Mouse (Mus musculus): ENCODE measurements at regions not wholly inside any gene's neighbourhood (a gene's known extent, or its start where the extent isn't known, plus 50 kb on each side); places are given as distances from the start of the nearest gene placed in this dataset.
A peak's percentile ranks its signal among the peaks of the same experiment; 100 is the strongest.

- 62% methylated on average over 6 of the region's 6 CpGs for WGBS
- Histone ChIP-seq H3K4me3 (replicated peaks; ENCODE audit: low read length) (no peak overlapping the region), H3K27me3 (ENCODE audit: control insufficient read depth, insufficient read depth, low read length) (no peaks in the 10 kb centered on the region), H3K9ac (ENCODE audit: low read length) (no peak overlapping the region), H3K4me1 (ENCODE audit: control insufficient read depth, insufficient read depth, low read length) (no peaks in the 10 kb centered on the region), H3K36me3 (ENCODE audit: control insufficient read depth, insufficient read depth, low read length) (no peaks in the 10 kb centered on the region), H3K27ac (ENCODE audit: low read length) (no peak overlapping the region), H3K9me3 (replicated peaks; ENCODE audit: control insufficient read depth, low read length) (no peaks in the 10 kb centered on the region), H3K4me2 (ENCODE audit: low read depth, low read length) (no peak overlapping the region)
- ATAC-seq (ENCODE audit: insufficient read depth, low FRiP score), result no peak
These were observed 79.4 kb upstream of the Tmem45b start for GRCm38 (mm10) chr9:31543691-31544052.

DNA sequence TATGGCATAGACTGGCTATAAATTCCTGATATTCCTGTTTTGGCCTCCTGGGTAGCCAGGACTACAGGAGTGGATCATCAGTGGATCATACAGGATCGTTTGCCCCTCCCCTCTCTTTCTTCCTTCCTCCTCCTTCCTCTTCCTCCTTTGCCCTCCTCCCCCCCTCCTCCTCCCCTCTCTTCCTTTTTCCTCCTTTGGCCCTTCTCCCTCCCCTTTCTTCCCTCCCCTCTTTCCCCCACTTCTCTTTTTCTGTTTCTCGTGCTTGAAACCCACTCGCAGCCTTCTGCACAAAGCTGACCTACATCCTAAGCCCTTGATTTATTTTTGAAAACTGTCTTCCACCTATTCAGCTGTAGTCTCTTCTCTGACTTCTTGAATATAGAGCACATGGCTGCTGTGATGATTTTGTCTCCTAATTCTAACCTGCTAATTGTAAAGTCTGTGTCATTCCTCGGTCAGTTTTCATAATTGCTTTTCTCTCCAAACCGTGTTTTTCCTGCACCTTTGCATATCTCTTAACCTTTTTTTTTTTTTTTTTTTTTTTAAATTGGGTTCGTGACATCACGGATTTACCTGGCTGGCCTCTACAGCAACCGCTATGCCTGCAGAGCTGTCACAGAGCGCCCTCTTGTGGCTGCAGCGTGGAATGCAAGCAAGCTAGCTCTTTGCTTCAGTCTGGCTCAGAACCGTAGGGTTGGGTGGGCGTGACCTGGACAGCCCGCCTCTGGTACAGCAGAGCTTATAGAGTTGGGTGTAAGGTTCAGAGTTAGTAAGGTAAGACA lies 78.8 kb upstream of the Tmem45b start:
- H3K4me3 ChIP-seq (replicated peaks; ENCODE audit: low read length), result no peak overlapping the region
- H3K36me3 ChIP-seq (ENCODE audit: control insufficient read depth, insufficient read depth, low read length), result no peaks in the 10 kb centered on the region
- H3K9me3 ChIP-seq (replicated peaks; ENCODE audit: control insufficient read depth, low read length), result no peaks in the 10 kb centered on the region
- ATAC-seq (ENCODE audit: insufficient read depth, low FRiP score), result peak; percentile 75; the same call in 1 of the 2 replicates
- no peaks in the 10 kb centered on the region for H3K4me1 ChIP-seq (ENCODE audit: control insufficient read depth, insufficient read depth, low read length)
- no peaks in the 10 kb centered on the region for H3K27me3 ChIP-seq (ENCODE audit: control insufficient read depth, insufficient read depth, low read length)
- H3K4me2 ChIP-seq (ENCODE audit: low read depth, low read length), result no peak overlapping the region
- no peak overlapping the region for H3K9ac ChIP-seq (ENCODE audit: low read length)
- 10% methylated on average over 13 of the region's 13 CpGs for WGBS
- H3K27ac ChIP-seq (ENCODE audit: low read length), result no peak overlapping the region

- no peak for ATAC-seq (ENCODE audit: insufficient read depth, low FRiP score)
- H3K27ac ChIP-seq (ENCODE audit: low read length), result 0 out of 2 replicates have a peak overlapping the region, but pooled peaks have one; percentile 16
These were observed 77.4 kb upstream of the Tmem45b start for GRCm38 (mm10) chr9:31541615-31542191.

DNA sequence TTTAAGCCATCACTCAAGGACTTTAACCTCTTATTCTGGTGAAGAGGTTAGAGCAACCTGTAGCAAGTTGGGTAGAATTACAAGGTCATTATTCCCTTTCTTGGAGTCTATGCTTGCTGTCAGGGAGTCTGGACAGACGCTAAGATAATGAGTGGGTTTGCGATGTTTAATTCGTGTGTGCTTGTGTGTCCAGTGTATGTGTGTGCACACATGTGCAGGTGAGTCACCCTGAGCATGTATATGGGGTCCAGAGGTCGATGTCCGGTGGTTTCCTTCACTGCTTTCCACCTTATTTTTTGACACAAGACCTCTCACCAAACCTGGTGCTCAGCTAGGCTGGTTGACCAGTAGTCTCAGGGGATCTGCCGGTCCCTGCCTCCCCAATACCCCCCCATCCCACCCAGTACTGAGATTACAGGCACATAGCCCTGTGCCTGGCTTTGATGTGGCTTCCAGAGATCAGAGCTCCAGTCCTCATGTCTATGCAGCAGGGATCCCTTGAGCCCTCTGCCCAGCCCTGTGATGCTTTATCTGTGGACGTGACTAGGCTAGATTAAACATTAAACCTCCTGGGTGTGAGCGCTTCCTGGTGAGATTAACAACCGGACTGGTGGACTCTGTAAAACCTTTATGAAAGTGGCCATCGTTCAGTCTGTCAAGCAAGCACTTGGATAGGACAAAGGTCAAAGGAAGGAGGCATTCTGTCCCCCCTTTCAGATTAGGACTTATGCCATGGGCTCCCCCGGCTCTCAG lies 74.4 kb upstream of the Tmem45b start:
- H3K4me3 ChIP-seq (replicated peaks; ENCODE audit: low read length), result no peak overlapping the region
- no peak overlapping the region for H3K9ac ChIP-seq (ENCODE audit: low read length)
- H3K4me1 ChIP-seq (ENCODE audit: control insufficient read depth, insufficient read depth, low read length), result no peaks in the 10 kb centered on the region
- 62% methylated on average over 11 of the region's 11 CpGs for WGBS
- no peak overlapping the region for H3K4me2 ChIP-seq (ENCODE audit: low read depth, low read length)
- peak overlapping the region; percentile 53 for H3K27ac ChIP-seq (ENCODE audit: low read length)
- no peaks in the 10 kb centered on the region for H3K27me3 ChIP-seq (ENCODE audit: control insufficient read depth, insufficient read depth, low read length)
- no peaks in the 10 kb centered on the region for H3K36me3 ChIP-seq (ENCODE audit: control insufficient read depth, insufficient read depth, low read length)
- peak; percentile 86 for ATAC-seq (ENCODE audit: insufficient read depth, low FRiP score)
- H3K9me3 ChIP-seq (replicated peaks; ENCODE audit: control insufficient read depth, low read length), result no peaks in the 10 kb centered on the region

More at GRCm38 (mm10) chr9:31541615-31542191, 77.4 kb upstream of the Tmem45b start:
- H3K4me3 ChIP-seq (replicated peaks; ENCODE audit: low read length), result no peak overlapping the region
- H3K4me2 ChIP-seq (ENCODE audit: low read depth, low read length), result no peak overlapping the region
- no peaks in the 10 kb centered on the region for H3K9me3 ChIP-seq (replicated peaks; ENCODE audit: control insufficient read depth, low read length)
- no peaks in the 10 kb centered on the region for H3K4me1 ChIP-seq (ENCODE audit: control insufficient read depth, insufficient read depth, low read length)
- H3K27me3 ChIP-seq (ENCODE audit: control insufficient read depth, insufficient read depth, low read length), result no peaks in the 10 kb centered on the region
- WGBS, result 44% methylated on average over 5 of the region's 5 CpGs
- no peak overlapping the region for H3K9ac ChIP-seq (ENCODE audit: low read length)
- no peaks in the 10 kb centered on the region for H3K36me3 ChIP-seq (ENCODE audit: control insufficient read depth, insufficient read depth, low read length)

DNA sequence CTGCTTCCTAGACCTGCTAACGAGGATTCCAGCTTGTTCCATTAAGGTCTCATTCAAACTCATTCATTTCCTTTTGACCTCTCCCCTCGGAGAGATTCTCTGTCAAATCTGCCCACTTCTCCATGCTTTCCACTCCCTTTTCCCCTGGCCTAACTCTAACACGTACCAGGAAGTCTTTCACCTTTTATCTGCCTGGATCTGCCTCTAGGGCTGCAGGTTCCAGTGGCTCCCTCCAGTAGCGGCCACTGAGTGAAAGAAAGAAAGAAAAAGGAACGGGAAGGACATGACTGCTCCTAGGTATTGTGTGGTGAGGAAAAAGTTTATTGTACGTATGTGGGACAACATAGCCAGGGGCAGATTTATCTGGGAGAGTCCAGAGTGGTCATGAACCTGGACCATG lies 64.8 kb upstream of the Tmem45b start:
- 59% methylated on average over 6 of the region's 6 CpGs for WGBS
- ATAC-seq (ENCODE audit: insufficient read depth, low FRiP score), result no peak
- Histone ChIP-seq H3K4me1 (ENCODE audit: control insufficient read depth, insufficient read depth, low read length) (no peaks in the 10 kb centered on the region), H3K9me3 (replicated peaks; ENCODE audit: control insufficient read depth, low read length) (no peaks in the 10 kb centered on the region), H3K4me2 (ENCODE audit: low read depth, low read length) (no peak overlapping the region), H3K36me3 (ENCODE audit: control insufficient read depth, insufficient read depth, low read length) (no peaks in the 10 kb centered on the region), H3K27ac (ENCODE audit: low read length) (no peak overlapping the region), H3K27me3 (ENCODE audit: control insufficient read depth, insufficient read depth, low read length) (no peaks in the 10 kb centered on the region), H3K9ac (ENCODE audit: low read length) (no peak overlapping the region), H3K4me3 (replicated peaks; ENCODE audit: low read length) (no peak overlapping the region)

DNA sequence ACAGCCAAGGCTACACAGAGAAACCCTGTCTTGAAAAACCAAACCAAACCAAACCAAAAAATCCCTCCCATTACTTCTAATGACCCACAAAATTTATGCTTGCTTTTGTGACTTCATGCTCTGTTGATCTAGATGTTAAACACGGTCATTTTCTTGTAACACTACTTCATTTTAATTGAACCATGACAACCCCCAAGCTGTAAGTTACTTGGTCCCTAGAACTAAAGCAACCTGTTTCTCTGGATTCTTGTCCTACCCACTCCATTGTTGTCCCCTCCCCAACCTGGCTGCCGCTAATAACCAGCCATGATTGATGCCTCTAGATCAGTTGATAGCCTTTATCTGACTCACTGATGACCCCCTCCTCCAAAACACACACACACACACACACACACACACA lies 63.0 kb upstream of the Tmem45b start:
- ATAC-seq (ENCODE audit: insufficient read depth, low FRiP score), result no peak
- WGBS, result 68% methylated on average over 2 of the region's 2 CpGs

More for the DNA sequence above, 63.0 kb upstream of the Tmem45b start:
- no peak overlapping the region for H3K4me3 ChIP-seq (replicated peaks; ENCODE audit: low read length)
- no peaks in the 10 kb centered on the region for H3K9me3 ChIP-seq (replicated peaks; ENCODE audit: control insufficient read depth, low read length)
- H3K27me3 ChIP-seq (ENCODE audit: control insufficient read depth, insufficient read depth, low read length), result no peaks in the 10 kb centered on the region
- H3K4me2 ChIP-seq (ENCODE audit: low read depth, low read length), result no peak overlapping the region
- H3K9ac ChIP-seq (ENCODE audit: low read length), result no peak overlapping the region
- no peak overlapping the region for H3K27ac ChIP-seq (ENCODE audit: low read length)
- no peaks in the 10 kb centered on the region for H3K4me1 ChIP-seq (ENCODE audit: control insufficient read depth, insufficient read depth, low read length)
- no peaks in the 10 kb centered on the region for H3K36me3 ChIP-seq (ENCODE audit: control insufficient read depth, insufficient read depth, low read length)
